Mouse (Mus musculus) neural tube, embryonic 15.5 days (tissue): ENCODE data around the gene Itga1. TPM values are rescaled to one million over a fixed set of nuclear protein-coding genes. Genes with fewer than 3 reads are reported as not detected.

ENCODE experiments used
- ATAC-seq: fragments of 200-750 bp; cut with Nextera tagmentation; 2 replicates; pipeline ENCODE4 v1.8.0; 2017; ENCODE audit warnings: mild to moderate bottlenecking, moderate TSS enrichment, moderate library complexity; ENCODE audit not compliant: low FRiP score
- H3K27ac ChIP-seq: fragments of 300-500 bp; sonication (generic); replicated peaks from 2 replicates; pipeline ENCODE4 v1.5.1; 2015; ENCODE audit warnings: mild to moderate bottlenecking, inconsistent platforms
- H3K27me3 ChIP-seq: fragments of 300-500 bp; sonication (generic); replicated peaks from 2 replicates; pipeline ENCODE4 v1.6.1; 2015; ENCODE audit warnings: inconsistent platforms
- H3K36me3 ChIP-seq: fragments of 300-500 bp; sonication (generic); 2 replicates; pipeline ENCODE4 v1.6.1; 2015; ENCODE audit warnings: inconsistent platforms
- H3K4me1 ChIP-seq: fragments of 300-500 bp; sonication (generic); 2 replicates; pipeline ENCODE4 v1.6.1; 2015; ENCODE audit warnings: inconsistent platforms
- H3K4me2 ChIP-seq: fragments of 300-500 bp; sonication (generic); 2 replicates; pipeline ENCODE4 v1.6.1; 2015; ENCODE audit warnings: inconsistent platforms, mild to moderate bottlenecking, moderate library complexity
- H3K4me3 ChIP-seq: fragments of 300-500 bp; sonication (generic); replicated peaks from 2 replicates; pipeline ENCODE4 v1.5.1; 2015; ENCODE audit warnings: mild to moderate bottlenecking, inconsistent platforms
- H3K9ac ChIP-seq: fragments of 300-500 bp; sonication (generic); replicated peaks from 2 replicates; pipeline ENCODE4 v1.6.1; 2015; ENCODE audit warnings: mild to moderate bottlenecking, inconsistent platforms
- H3K9me3 ChIP-seq: fragments of 300-500 bp; sonication (generic); replicated peaks from 2 replicates; pipeline ENCODE4 v1.6.1; 2016; ENCODE audit warnings: inconsistent platforms
- WGBS: fragments of 180-500 bp; shearing (Covaris S2); methylation state at CpG from one replicate; pipeline ENCODE4 v1.1.7; 2015; ENCODE audit warnings: mixed read lengths; 5-methylcytosine and 5-hydroxymethylcytosine counted together
- polyA plus RNA-seq: library from polyadenylated mRNA; unstranded; fragments of >200 nt; fragmentation: Nextera tagmentation; extraction: Ambion mirVana; gene quantifications from 2 replicates; pipeline ENCODE4 v1.2.1, GENCODE M21; 2015

The Itga1 gene
- polyA plus RNA-seq, 1 experiment from 2014 or later = 7.0 TPM

DNA sequence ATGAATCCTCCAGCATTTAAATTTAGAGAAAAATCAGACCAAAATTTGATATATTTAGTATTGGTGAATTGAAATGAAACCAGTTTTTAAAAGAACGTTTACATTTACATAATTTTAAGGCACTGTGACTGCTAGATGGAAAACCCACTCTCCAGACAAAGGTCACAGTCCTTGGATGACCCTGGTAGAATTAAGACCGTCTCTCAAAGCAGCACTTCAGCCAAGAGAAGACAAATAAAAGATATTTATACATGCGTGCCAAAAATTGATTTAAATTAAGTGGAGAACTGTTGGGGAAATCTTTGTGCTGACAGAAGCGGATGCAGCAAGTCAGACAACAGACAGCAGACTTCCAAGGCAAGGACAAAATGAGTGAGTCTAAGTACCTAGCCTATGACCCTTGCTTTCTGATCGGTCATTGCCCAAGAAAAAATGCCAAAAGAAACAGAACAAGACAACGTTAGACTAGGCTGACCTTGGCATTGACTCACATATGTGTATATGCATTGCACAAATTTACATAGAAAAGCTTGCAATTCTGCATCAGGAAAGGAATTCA, 127.2 kb downstream of the Itga1 start:
- H3K4me3 ChIP-seq = no peak overlapping the region
- H3K4me2 ChIP-seq = no peak overlapping the region
- no peaks in the 10 kb centered on the region for H3K27me3 ChIP-seq
- no peaks in the 10 kb centered on the region for H3K4me1 ChIP-seq
- 82% methylated on average over 6 of the region's 6 CpGs for WGBS
- no peak for ATAC-seq
- no peaks in the 10 kb centered on the region for H3K36me3 ChIP-seq
- H3K9me3 ChIP-seq = no peaks in the 10 kb centered on the region
- H3K27ac ChIP-seq = no peak overlapping the region
- H3K9ac ChIP-seq = no peak overlapping the region

DNA sequence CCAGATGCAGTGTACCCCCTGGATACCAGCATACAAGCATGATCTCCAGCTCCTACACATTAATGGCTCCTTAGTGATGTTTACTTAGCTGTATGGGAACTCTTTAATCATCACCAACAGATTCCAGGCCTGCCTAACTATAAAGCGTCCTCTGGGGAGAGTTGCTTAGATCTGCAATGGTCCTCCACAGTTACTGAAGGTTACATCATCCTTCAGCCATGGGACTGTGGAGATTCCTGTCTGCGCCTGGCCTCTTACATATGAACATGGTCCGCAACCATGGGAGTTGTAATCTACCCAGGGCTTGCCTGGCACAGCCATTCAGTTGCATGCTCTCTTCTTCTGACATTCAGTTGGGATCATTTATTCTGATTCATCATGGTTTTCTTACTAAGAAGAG, 129.9 kb downstream of the Itga1 start:
- H3K27ac ChIP-seq = no peak overlapping the region
- H3K9ac ChIP-seq = no peak overlapping the region
- ATAC-seq = no peak
- no peaks in the 10 kb centered on the region for H3K36me3 ChIP-seq
- no peak overlapping the region for H3K4me3 ChIP-seq
- no peak overlapping the region for H3K4me2 ChIP-seq
- H3K9me3 ChIP-seq = no peaks in the 10 kb centered on the region
- 94% methylated on average over 3 of the region's 3 CpGs for whole genome bisulfite sequencing
- no peaks in the 10 kb centered on the region for H3K4me1 ChIP-seq
- H3K27me3 ChIP-seq = no peaks in the 10 kb centered on the region

DNA sequence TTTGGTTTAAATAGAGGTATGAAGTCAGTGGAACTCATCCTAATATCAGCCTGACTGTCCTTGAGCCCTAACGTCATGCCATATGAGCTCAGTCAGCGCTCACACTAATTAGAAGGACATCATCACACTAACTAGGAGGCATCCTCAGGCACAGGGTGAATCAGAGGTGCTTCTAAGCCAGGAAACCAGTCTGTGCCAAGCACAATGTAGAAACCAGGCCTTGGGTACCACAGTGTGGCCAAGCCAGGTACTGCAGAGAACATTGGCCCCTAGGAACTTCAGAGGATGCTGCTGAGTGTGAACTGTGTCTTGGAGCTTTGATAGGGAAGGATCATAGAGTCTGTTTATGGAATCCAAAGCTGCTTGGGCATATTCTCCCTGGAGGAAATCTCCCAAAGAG, 137.5 kb downstream of the Itga1 start:
- H3K36me3 ChIP-seq = no peaks in the 10 kb centered on the region
- peak; percentile 92 for ATAC-seq
- 38% methylated on average over 2 of the region's 2 CpGs for WGBS
- H3K4me2 ChIP-seq = no peak overlapping the region
- H3K4me3 ChIP-seq = no peak overlapping the region
- H3K9me3 ChIP-seq = no peaks in the 10 kb centered on the region
- H3K4me1 ChIP-seq = no peaks in the 10 kb centered on the region
- no peaks in the 10 kb centered on the region for H3K27me3 ChIP-seq
- H3K9ac ChIP-seq = no peak overlapping the region
- H3K27ac ChIP-seq = no peak overlapping the region

DNA sequence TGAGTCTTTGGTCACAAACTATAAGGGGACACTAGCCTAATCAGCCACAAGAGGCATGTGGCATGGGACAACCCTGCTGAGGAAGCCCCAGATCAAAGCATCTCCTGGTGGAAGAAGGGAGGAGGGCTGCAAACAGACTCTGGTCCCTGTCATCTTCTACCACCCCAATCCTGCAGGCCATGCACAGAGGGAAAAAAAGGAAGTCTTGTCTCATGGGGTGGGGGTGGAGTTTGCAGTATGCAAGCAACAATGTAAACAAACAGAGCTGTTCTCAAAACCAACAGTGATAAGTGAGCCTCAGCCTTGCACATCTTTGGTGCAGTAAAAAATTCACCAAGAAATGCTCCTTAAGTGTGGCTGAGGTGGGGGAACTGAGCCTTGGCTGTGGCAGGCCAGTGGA, 147.2 kb downstream of the Itga1 start:
- Histone ChIP-seq H3K4me1 (no peaks in the 10 kb centered on the region), H3K4me3 (no peak overlapping the region), H3K4me2 (no peak overlapping the region), H3K27ac (no peak overlapping the region), H3K27me3 (no peaks in the 10 kb centered on the region), H3K36me3 (no peaks in the 10 kb centered on the region), H3K9me3 (no peaks in the 10 kb centered on the region), H3K9ac (no peak overlapping the region)
- ATAC-seq = no peak

DNA sequence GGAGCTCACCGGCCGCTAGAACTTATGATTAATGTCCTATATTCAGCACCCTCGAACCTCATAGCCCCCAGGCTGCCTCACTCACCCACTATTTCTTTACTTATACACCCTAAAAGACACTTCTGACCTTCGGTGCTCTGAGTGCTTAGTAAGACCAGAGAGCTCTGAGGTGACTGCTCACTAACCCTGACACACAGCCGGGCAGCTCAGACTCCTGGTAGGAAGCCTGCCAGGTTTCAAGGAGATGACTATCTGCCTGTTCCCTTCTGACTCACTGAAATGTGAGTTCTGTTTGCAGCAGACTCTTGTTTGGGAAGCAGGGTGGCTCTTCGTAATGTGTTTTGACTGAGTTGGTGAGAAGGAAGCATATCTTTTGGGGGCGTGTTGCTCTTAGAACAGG, 168.2 kb downstream of the Itga1 start:
- Histone ChIP-seq H3K9ac (no peak overlapping the region), H3K27ac (no peak overlapping the region), H3K9me3 (no peaks in the 10 kb centered on the region), H3K27me3 (peaks cover 6% of the 10 kb centered on the region; the same call in 1 of the 2 replicates), H3K4me2 (no peak overlapping the region), H3K36me3 (no peaks in the 10 kb centered on the region), H3K4me1 (peaks cover 14% of the 10 kb centered on the region), H3K4me3 (no peak overlapping the region)
- ATAC-seq = no peak
- 88% methylated on average over 7 of the region's 7 CpGs for WGBS

- Histone ChIP-seq H3K4me1 (peaks cover 14% of the 10 kb centered on the region), H3K36me3 (no peaks in the 10 kb centered on the region), H3K9ac (peak within 1 kb of the TSS; percentile 26), H3K27ac (no peak within 1 kb of the TSS), H3K4me3 (peak within 1 kb of the TSS; percentile 36), H3K9me3 (no peaks in the 10 kb centered on the region), H3K27me3 (peaks cover 6% of the 10 kb centered on the region; the same call in 1 of the 2 replicates), H3K4me2 (peak within 1 kb of the TSS; percentile 69)
- ATAC-seq = peak; percentile 84
- WGBS = 2% methylated on average over 28 of the region's 28 CpGs
These were observed 169.9 kb downstream of the Itga1 start, which contains the start of gene Itga2 for GRCm38 (mm10) chr13:114931775-114932294. TSS of gene Itga2 (minus strand) at chr13:114932100.

GRCm38 (mm10) chr13:114930996-114931649, 170.6 kb downstream of the Itga1 start:
- H3K36me3 ChIP-seq = no peaks in the 10 kb centered on the region
- H3K4me1 ChIP-seq = peaks cover 14% of the 10 kb centered on the region
- H3K27ac ChIP-seq = no peak overlapping the region
- 1% methylated on average over 10 of the region's 10 CpGs for WGBS
- H3K4me2 ChIP-seq = peak overlapping the region; percentile 69
- peak; percentile 66; the same call in 1 of the 2 replicates for ATAC-seq
- H3K27me3 ChIP-seq = peaks cover 6% of the 10 kb centered on the region; the same call in 1 of the 2 replicates
- peak overlapping the region; percentile 36 for H3K4me3 ChIP-seq
- H3K9ac ChIP-seq = peak overlapping the region; percentile 26
- no peaks in the 10 kb centered on the region for H3K9me3 ChIP-seq

GRCm38 (mm10) chr13:114924785-114925184, 177.0 kb downstream of the Itga1 start:
- 61% methylated on average over 1 of the region's 1 CpGs for WGBS
- Histone ChIP-seq H3K9ac (no peak overlapping the region), H3K4me3 (no peak overlapping the region), H3K4me2 (no peak overlapping the region), H3K36me3 (no peaks in the 10 kb centered on the region), H3K9me3 (no peaks in the 10 kb centered on the region), H3K27me3 (no peaks in the 10 kb centered on the region), H3K4me1 (peaks cover 6% of the 10 kb centered on the region), H3K27ac (no peak overlapping the region)
- no peak for ATAC-seq

DNA sequence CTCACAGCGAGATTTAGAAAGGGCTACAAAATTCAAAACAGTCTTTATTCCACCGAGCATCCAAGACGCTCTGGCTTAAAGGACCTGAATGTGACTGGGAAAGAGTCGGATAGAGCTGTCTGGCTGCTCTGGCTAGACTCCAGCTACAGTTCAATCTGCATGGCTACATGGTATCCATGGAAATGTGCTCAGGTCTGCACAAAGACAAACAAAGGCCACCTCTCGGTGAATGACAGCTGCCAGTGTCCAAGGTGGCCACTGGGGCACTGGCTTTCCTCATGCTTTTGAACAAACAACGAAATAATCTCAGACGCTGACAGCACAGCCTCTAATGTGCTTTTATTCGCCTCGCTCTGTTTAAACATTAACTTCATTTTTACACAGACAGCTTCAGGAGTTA, 178.4 kb downstream of the Itga1 start:
- no peaks in the 10 kb centered on the region for H3K9me3 ChIP-seq
- no peaks in the 10 kb centered on the region for H3K27me3 ChIP-seq
- peak overlapping the region; percentile 40 for H3K4me2 ChIP-seq
- peak; percentile 86 for ATAC-seq
- peaks cover 6% of the 10 kb centered on the region for H3K4me1 ChIP-seq
- H3K27ac ChIP-seq = peak overlapping the region; percentile 66
- H3K4me3 ChIP-seq = no peak overlapping the region
- no peaks in the 10 kb centered on the region for H3K36me3 ChIP-seq
- peak overlapping the region; percentile 23; the same call in 1 of the 2 replicates for H3K9ac ChIP-seq
- 10% methylated on average over 9 of the region's 9 CpGs for WGBS

DNA sequence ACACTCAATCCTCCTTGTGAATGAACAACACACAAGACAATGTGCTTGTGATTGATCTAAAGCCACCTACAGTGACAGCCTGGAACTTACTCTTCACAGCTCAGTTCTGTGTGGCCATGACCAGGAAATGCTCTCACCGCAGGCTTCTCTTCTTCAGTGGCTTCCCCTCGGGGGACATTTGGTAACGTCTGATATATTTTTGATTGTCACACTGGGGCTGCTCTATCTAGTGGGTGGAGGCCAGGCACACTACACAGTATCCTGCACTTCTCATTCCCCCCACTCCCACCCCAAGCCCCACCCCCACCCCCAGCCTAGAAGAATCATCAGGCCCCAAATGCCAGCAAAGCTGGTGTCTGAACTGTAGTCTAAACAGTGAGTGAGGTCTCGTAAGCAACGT, 186.0 kb downstream of the Itga1 start:
- no peaks in the 10 kb centered on the region for H3K9me3 ChIP-seq
- WGBS = 57% methylated on average over 5 of the region's 5 CpGs
- no peaks in the 10 kb centered on the region for H3K36me3 ChIP-seq
- H3K4me2 ChIP-seq = no peak overlapping the region
- H3K4me3 ChIP-seq = no peak overlapping the region
- no peak overlapping the region for H3K27ac ChIP-seq
- no peak overlapping the region for H3K9ac ChIP-seq
- ATAC-seq = no peak
- no peaks in the 10 kb centered on the region for H3K27me3 ChIP-seq
- no peaks in the 10 kb centered on the region for H3K4me1 ChIP-seq

DNA sequence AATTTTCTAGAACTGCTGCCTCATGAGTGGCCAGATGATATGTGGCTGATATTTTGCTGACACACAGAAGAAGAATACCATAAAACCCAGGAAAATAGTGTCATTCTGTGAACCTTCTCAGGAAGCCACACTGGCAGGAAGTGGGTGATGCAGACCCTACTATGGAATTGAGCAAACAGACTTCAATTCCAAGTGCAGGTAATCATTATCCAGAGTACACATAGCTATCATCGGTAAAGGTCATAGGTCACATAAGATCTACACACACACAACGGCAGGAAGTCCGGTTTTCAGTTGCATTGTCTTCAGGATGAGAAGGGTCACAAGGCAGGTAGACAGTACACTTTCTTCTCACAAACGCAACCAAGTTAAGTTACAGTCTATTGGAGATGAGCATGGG, 186.8 kb downstream of the Itga1 start:
- no peaks in the 10 kb centered on the region for H3K27me3 ChIP-seq
- H3K4me1 ChIP-seq = no peaks in the 10 kb centered on the region
- H3K9me3 ChIP-seq = no peaks in the 10 kb centered on the region
- H3K4me2 ChIP-seq = no peak overlapping the region
- H3K9ac ChIP-seq = no peak overlapping the region
- no peak for ATAC-seq
- no peak overlapping the region for H3K27ac ChIP-seq
- 88% methylated on average over 4 of the region's 4 CpGs for WGBS
- H3K4me3 ChIP-seq = no peak overlapping the region
- H3K36me3 ChIP-seq = no peaks in the 10 kb centered on the region

- H3K4me1 ChIP-seq = no peaks in the 10 kb centered on the region
- no peak overlapping the region for H3K9ac ChIP-seq
- H3K27me3 ChIP-seq = no peaks in the 10 kb centered on the region
- 85% methylated on average over 4 of the region's 4 CpGs for WGBS
- H3K9me3 ChIP-seq = no peaks in the 10 kb centered on the region
- no peak overlapping the region for H3K27ac ChIP-seq
- H3K36me3 ChIP-seq = no peaks in the 10 kb centered on the region
- ATAC-seq = no peak
- no peak overlapping the region for H3K4me3 ChIP-seq
- no peak overlapping the region for H3K4me2 ChIP-seq
These were observed 187.2 kb downstream of the Itga1 start for GRCm38 (mm10) chr13:114914559-114914958.
